Mouse (Mus musculus) lung, postnatal 0 days (tissue): ENCODE measurements around the gene Fam228b.

Source experiments
- CTCF ChIP-seq: IDR thresholded peaks from 2 replicates; pipeline ENCODE4 v1.5.1; 2016; ENCODE audit warnings: antibody characterized with exemption, mild to moderate bottlenecking
- EP300 ChIP-seq: IDR thresholded peaks from 2 replicates; pipeline ENCODE4 v1.6.1; 2016; ENCODE audit warnings: antibody characterized with exemption, mild to moderate bottlenecking, control low read depth

GRCm38 (mm10) chr12:4817361-4818101 is 48.5 kb upstream of the Fam228b start, which contains the start of gene Sf3b6:
- TF ChIP-seq CTCF (no peak), EP300 (peak; percentile 18; the same call in 1 of the 2 replicates)
